Mouse (Mus musculus) kidney, postnatal 0 days (tissue): ENCODE results near the gene Pou2f1. TPM values are rescaled to one million over a fixed set of nuclear protein-coding genes. Genes with fewer than 3 reads are reported as not detected.

Source experiments
- ATAC-seq: fragments of 200-750 bp; cut with Nextera tagmentation; replicated peaks from 2 replicates; pipeline ENCODE4 v1.8.0; 2017; ENCODE audit warnings: low read depth, moderate number of reproducible peaks, moderate TSS enrichment, moderate library complexity; ENCODE audit not compliant: low FRiP score
- DNase-seq: peaks from one replicate; pipeline ENCODE4 v3.0.0-alpha.2; 2016; ENCODE audit warnings: low spot score
- H3K27ac ChIP-seq: fragments of 300-500 bp; sonication (generic); 2 replicates; pipeline ENCODE4 v1.5.1; 2014; ENCODE audit warnings: mild to moderate bottlenecking
- H3K27me3 ChIP-seq: fragments of 300-500 bp; sonication (generic); 2 replicates; pipeline ENCODE4 v1.6.1; 2014; ENCODE audit warnings: low read length, mixed read lengths; ENCODE audit not compliant: insufficient read depth
- H3K36me3 ChIP-seq: fragments of 300-500 bp; sonication (generic); 2 replicates; pipeline ENCODE4 v1.6.1; 2014; ENCODE audit warnings: low read length, mixed read lengths; ENCODE audit not compliant: insufficient read depth
- H3K4me1 ChIP-seq: fragments of 300-500 bp; sonication (generic); replicated peaks from 2 replicates; pipeline ENCODE4 v1.6.1; 2014; ENCODE audit warnings: antibody characterized with exemption, low read length, mixed read lengths; ENCODE audit not compliant: insufficient read depth
- H3K4me2 ChIP-seq: fragments of 300-500 bp; sonication (generic); 2 replicates; pipeline ENCODE4 v1.6.1; 2014; ENCODE audit warnings: mild to moderate bottlenecking, low read length, moderate library complexity, mixed read lengths
- H3K4me3 ChIP-seq: fragments of 300-500 bp; sonication (generic); replicated peaks from 2 replicates; pipeline ENCODE4 v1.5.1; 2014; ENCODE audit warnings: low read depth, low read length
- H3K9ac ChIP-seq: fragments of 300-500 bp; sonication (generic); 2 replicates; pipeline ENCODE4 v1.6.1; 2014; ENCODE audit warnings: low read depth, low read length
- H3K9me3 ChIP-seq: fragments of 300-500 bp; sonication (generic); replicated peaks from 2 replicates; pipeline ENCODE4 v1.6.1; 2016; ENCODE audit warnings: low read length, inconsistent platforms, mixed read lengths
- CTCF ChIP-seq: IDR thresholded peaks from 2 replicates; pipeline ENCODE4 v1.5.1; 2016; ENCODE audit warnings: antibody characterized with exemption, low read depth, mild to moderate bottlenecking, moderate library complexity
- WGBS: fragments of 180-500 bp; shearing (Covaris S2); extraction: QIAGEN DNeasy Blood & Tissue Kit; methylation state at CpG from one replicate; pipeline ENCODE4 v1.1.7; 2014; 5-methylcytosine and 5-hydroxymethylcytosine counted together
- polyA plus RNA-seq: library from polyadenylated mRNA; unstranded; fragments of >200 nt; fragmentation: Nextera tagmentation; extraction: Ambion mirVana; gene quantifications from 2 replicates; pipeline ENCODE4 v1.2.1, GENCODE M21; 2015

Pou2f1 gene
- polyA plus RNA-seq, 1 experiment from 2014 or later: 11.6 TPM

DNA sequence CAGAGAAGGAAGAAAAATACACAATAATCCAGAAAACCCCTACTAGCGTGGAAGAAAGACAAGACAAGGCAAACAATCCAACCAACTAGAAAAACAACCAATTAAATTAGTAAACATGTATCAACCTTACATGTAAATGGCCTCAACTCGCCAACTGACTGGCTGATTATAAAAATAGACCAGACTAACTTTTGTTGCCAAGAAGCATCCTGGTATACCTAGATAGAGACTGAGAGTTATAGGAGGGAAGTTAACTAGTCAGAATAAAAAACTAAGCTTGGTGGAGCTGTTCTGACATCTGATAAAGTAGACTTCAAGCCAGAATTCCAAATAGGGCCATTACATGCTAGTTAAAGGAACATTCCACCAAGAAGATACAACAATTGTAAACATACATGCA, 77.3 kb downstream of the Pou2f1 start:
- ATAC-seq: no peak
- Histone ChIP-seq H3K4me1 (no peaks in the 10 kb centered on the region), H3K4me2 (no peak overlapping the region), H3K27ac (no peak overlapping the region), H3K36me3 (no peaks in the 10 kb centered on the region), H3K9ac (no peak overlapping the region), H3K9me3 (no peaks in the 10 kb centered on the region), H3K27me3 (no peaks in the 10 kb centered on the region), H3K4me3 (no peak overlapping the region)
- whole genome bisulfite sequencing: 87% methylated on average over 2 of the region's 2 CpGs
- no peak for TF ChIP-seq CTCF
- DNase-seq: no peak

DNA sequence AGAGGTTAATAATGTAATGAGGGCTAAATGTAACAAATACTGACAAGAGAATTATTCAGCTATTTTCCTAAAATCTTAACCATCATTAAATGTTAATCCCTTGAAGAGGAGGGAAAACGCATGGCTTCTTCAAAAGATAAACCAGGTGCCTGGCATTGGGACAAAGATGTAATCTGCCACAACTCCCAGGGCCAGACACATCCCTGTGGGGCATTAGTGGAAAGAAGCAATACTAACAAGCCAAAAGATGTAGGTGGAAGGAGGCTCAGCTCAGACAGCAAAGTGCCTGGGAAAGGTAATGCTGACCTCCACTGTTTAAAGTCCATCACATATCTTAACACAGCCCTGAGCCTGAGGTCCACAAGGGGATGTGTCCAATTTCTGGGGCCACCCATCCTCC, 80.0 kb downstream of the Pou2f1 start:
- no peaks in the 10 kb centered on the region for H3K9me3 ChIP-seq
- no peak for TF ChIP-seq CTCF
- no peaks in the 10 kb centered on the region for H3K36me3 ChIP-seq
- no peak overlapping the region for H3K9ac ChIP-seq
- WGBS: 85% methylated on average over 1 of the region's 1 CpGs
- H3K27ac ChIP-seq: no peak overlapping the region
- no peaks in the 10 kb centered on the region for H3K27me3 ChIP-seq
- H3K4me2 ChIP-seq: no peak overlapping the region
- H3K4me1 ChIP-seq: no peaks in the 10 kb centered on the region
- ATAC-seq (no peak), DNase-seq (no peak)
- no peak overlapping the region for H3K4me3 ChIP-seq

DNA sequence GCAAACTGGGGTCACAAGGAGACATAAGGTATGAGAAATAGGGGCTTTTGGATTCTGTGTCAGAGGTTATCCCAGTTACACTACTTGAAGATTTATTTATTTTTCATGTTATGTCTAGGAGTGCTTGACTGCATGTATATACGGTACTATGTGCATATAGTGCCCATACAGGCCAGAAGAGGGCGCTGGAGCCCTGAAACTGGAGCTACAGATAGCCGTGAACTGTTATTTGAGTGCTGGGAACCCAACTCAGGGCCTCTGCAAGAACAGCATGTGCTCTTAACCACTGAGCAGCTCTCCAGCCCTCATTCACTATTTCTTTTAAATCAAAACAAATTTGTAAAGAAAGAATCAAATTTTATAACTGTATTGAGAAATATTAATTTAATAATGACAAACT, 81.5 kb downstream of the Pou2f1 start:
- ATAC-seq (no peak), DNase-seq (no peak)
- Histone ChIP-seq H3K4me2 (no peak overlapping the region), H3K36me3 (no peaks in the 10 kb centered on the region), H3K4me1 (no peaks in the 10 kb centered on the region), H3K9ac (no peak overlapping the region), H3K4me3 (no peak overlapping the region), H3K9me3 (no peaks in the 10 kb centered on the region), H3K27me3 (no peaks in the 10 kb centered on the region), H3K27ac (no peak overlapping the region)
- 78% methylated on average over 3 of the region's 3 CpGs for WGBS
- TF ChIP-seq CTCF: no peak

DNA sequence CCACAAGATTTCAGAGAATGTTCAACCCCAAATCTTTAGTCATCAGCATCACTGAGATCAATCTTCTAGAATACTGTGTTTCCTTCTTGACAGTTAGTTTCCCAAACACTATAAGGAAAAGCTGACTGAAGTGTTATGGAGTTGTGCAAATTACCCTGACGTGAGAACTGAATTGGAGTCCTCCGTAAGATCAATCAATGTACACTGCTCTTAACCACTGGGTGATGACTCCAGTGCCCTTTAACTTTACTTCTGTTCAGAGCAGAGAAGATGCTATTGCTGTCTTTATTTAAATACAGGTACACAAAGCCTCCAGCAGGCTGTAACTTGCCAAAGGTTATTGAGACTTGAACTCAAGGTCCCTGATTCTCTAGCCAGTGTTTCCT, 88.1 kb downstream of the Pou2f1 start:
- WGBS: 80% methylated on average over 2 of the region's 2 CpGs
- Histone ChIP-seq H3K36me3 (no peaks in the 10 kb centered on the region), H3K27ac (no peak overlapping the region), H3K4me2 (no peak overlapping the region), H3K4me1 (no peaks in the 10 kb centered on the region), H3K9ac (no peak overlapping the region), H3K9me3 (no peaks in the 10 kb centered on the region), H3K4me3 (no peak overlapping the region), H3K27me3 (no peaks in the 10 kb centered on the region)
- no peak for DNase-seq
- no peak for ATAC-seq
- TF ChIP-seq CTCF: no peak

DNA sequence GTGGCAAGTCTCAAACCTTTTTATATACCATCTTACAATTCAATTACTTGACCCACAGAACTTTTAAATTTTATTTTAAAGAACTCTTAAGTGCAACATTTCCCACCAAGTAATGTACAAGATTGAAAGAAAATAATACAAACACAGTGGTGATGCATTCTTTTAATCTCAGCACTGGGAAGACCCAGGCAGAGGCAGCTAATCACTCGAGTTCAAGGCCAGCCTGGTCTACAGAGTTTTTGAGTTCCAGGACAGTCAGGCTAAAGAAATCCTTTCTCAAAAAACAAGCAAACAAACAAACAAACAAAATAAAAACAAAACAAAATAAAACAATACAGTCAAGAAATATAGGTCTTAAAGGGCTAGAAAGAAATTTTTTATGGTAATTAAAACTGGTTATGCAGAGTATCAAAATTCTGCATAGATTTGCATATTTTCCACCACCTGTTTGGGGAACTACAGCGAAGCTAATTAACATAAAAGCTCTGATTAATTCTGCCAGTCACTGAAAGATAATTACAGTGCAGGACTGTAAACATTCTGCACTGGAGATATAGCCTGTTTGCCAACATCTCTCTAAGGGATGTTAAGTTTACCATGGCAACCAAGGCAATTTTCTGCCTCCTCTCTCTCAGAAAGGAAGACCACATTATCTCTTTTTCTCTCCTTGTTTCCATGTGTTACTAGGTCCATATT, 88.6 kb downstream of the Pou2f1 start:
- no peaks in the 10 kb centered on the region for H3K27me3 ChIP-seq
- no peak for DNase-seq
- H3K4me2 ChIP-seq: no peak overlapping the region
- no peaks in the 10 kb centered on the region for H3K4me1 ChIP-seq
- H3K9ac ChIP-seq: no peak overlapping the region
- H3K4me3 ChIP-seq: no peak overlapping the region
- H3K36me3 ChIP-seq: 0 out of 2 replicates have a peak, but pooled peaks cover 3% of the 10 kb centered on the region
- WGBS: 87% methylated on average over 2 of the region's 2 CpGs
- ATAC-seq: no peak
- no peak for TF ChIP-seq CTCF
- no peak overlapping the region for H3K27ac ChIP-seq
- H3K9me3 ChIP-seq: no peaks in the 10 kb centered on the region

DNA sequence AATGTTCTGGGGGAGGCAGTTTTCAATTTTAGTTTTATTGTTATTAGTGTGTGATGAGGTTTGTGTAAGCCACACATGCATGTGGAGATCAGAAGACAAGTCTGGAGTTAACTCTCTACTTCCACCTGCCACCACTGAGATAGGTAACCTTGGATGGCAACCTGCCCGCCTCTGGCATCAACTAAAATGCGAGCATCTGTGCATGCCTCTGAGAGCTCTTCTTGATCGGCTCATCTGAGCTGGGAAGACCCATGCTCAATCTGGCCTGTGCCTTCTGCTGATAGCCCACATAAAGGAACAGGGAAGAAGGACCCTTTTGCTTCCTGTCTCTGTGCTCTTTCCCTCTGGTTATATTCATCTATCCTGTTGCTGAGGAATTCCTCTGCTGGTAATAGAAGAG, 93.0 kb downstream of the Pou2f1 start:
- Histone ChIP-seq H3K9ac (no peak overlapping the region), H3K4me1 (no peaks in the 10 kb centered on the region), H3K4me3 (no peak overlapping the region), H3K36me3 (0 out of 2 replicates have a peak, but pooled peaks cover 8% of the 10 kb centered on the region), H3K27me3 (no peaks in the 10 kb centered on the region), H3K27ac (no peak overlapping the region), H3K4me2 (no peak overlapping the region), H3K9me3 (no peaks in the 10 kb centered on the region)
- WGBS: 91% methylated on average over 3 of the region's 3 CpGs
- DNase-seq: no peak
- ATAC-seq: no peak
- no peak for TF ChIP-seq CTCF

DNA sequence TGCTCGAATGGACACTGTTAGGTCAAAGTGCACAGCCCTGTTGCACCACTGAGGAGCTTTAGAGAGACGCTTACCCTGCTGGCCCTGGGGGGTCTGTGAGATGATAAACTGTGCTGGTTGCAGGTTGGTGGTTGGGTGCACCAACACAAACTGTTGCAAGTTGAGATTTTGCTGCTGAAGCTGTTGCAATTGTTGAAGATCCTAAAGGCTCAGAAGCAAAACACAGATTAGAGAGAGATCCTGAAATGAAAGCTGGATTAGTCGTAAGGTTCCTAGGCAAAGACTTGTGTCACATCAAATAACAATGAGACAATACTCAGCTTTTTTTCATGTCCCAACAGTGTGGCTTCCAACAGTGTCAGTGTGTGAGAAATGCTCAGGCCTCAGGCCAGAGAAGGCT, 93.7 kb downstream of the Pou2f1 start:
- H3K4me2 ChIP-seq: no peak overlapping the region
- no peak overlapping the region for H3K27ac ChIP-seq
- DNase-seq (no peak), ATAC-seq (no peak)
- H3K9ac ChIP-seq: no peak overlapping the region
- 0 out of 2 replicates have a peak, but pooled peaks cover 8% of the 10 kb centered on the region for H3K36me3 ChIP-seq
- no peaks in the 10 kb centered on the region for H3K9me3 ChIP-seq
- no peak overlapping the region for H3K4me3 ChIP-seq
- 81% methylated on average over 3 of the region's 3 CpGs for WGBS
- H3K4me1 ChIP-seq: no peaks in the 10 kb centered on the region
- no peak for TF ChIP-seq CTCF
- no peaks in the 10 kb centered on the region for H3K27me3 ChIP-seq
